Mouse (Mus musculus): ENCODE measurements around the gene Cdc42ep5. TPM values are rescaled to one million over a fixed set of nuclear protein-coding genes. Genes with fewer than 3 reads are reported as not detected.

The Cdc42ep5 gene
- polyA plus RNA-seq, 1 experiment from 2014 or later, result 3.0 TPM

GRCm38 (mm10) chr7:4124315-4124759 lies 40.3 kb downstream of the Cdc42ep5 start:
- Histone ChIP-seq H3K36me3 (ENCODE audit: control insufficient read depth, insufficient read depth, low read length) (0 out of 2 replicates have a peak, but pooled peaks cover 3% of the 10 kb centered on the region), H3K4me2 (ENCODE audit: low read depth, low read length) (peak overlapping the region; percentile 44), H3K27ac (ENCODE audit: low read depth, low read length) (peak overlapping the region; percentile 79), H3K27me3 (ENCODE audit: control insufficient read depth, insufficient read depth, low read length) (no peaks in the 10 kb centered on the region), H3K9ac (replicated peaks; ENCODE audit: low read depth, low read length) (no peak overlapping the region), H3K4me3 (ENCODE audit: low read depth, low read length) (peak overlapping the region; percentile 17; the same call in 1 of the 2 replicates), H3K9me3 (ENCODE audit: control insufficient read depth, low read length) (no peaks in the 10 kb centered on the region), H3K4me1 (ENCODE audit: control insufficient read depth, insufficient read depth, low read length) (peaks cover 7% of the 10 kb centered on the region; the same call in 1 of the 2 replicates)
- ATAC-seq (ENCODE audit: low read depth), result peak; percentile 86
- WGBS, result under 1% methylated on average over 10 of the region's 10 CpGs

GRCm38 (mm10) chr7:4123732-4124131 lies 40.9 kb downstream of the Cdc42ep5 start:
- no peak overlapping the region for H3K4me3 ChIP-seq (ENCODE audit: low read depth, low read length)
- peak; percentile 73 for ATAC-seq (ENCODE audit: low read depth)
- peak overlapping the region; percentile 79 for H3K27ac ChIP-seq (ENCODE audit: low read depth, low read length)
- H3K27me3 ChIP-seq (ENCODE audit: control insufficient read depth, insufficient read depth, low read length), result no peaks in the 10 kb centered on the region
- peaks cover 7% of the 10 kb centered on the region; the same call in 1 of the 2 replicates for H3K4me1 ChIP-seq (ENCODE audit: control insufficient read depth, insufficient read depth, low read length)
- no peak overlapping the region for H3K9ac ChIP-seq (replicated peaks; ENCODE audit: low read depth, low read length)
- 13% methylated on average over 1 of the region's 1 CpGs for WGBS
- peak overlapping the region; percentile 44; the same call in 1 of the 2 replicates for H3K4me2 ChIP-seq (ENCODE audit: low read depth, low read length)
- H3K36me3 ChIP-seq (ENCODE audit: control insufficient read depth, insufficient read depth, low read length), result 0 out of 2 replicates have a peak, but pooled peaks cover under 1% of the 10 kb centered on the region
- no peaks in the 10 kb centered on the region for H3K9me3 ChIP-seq (ENCODE audit: control insufficient read depth, low read length)

- H3K4me2 ChIP-seq (ENCODE audit: low read depth, low read length), result peak overlapping the region; percentile 63
- peak overlapping the region; percentile 79 for H3K27ac ChIP-seq (ENCODE audit: low read depth, low read length)
- 77% methylated on average over 10 of the region's 10 CpGs for WGBS
- H3K9me3 ChIP-seq (ENCODE audit: control insufficient read depth, low read length), result no peaks in the 10 kb centered on the region
- H3K9ac ChIP-seq (replicated peaks; ENCODE audit: low read depth, low read length), result peak overlapping the region; percentile 1; the same call in 1 of the 2 replicates
- no peak overlapping the region for H3K4me3 ChIP-seq (ENCODE audit: low read depth, low read length)
- no peaks in the 10 kb centered on the region for H3K36me3 ChIP-seq (ENCODE audit: control insufficient read depth, insufficient read depth, low read length)
- no peaks in the 10 kb centered on the region for H3K27me3 ChIP-seq (ENCODE audit: control insufficient read depth, insufficient read depth, low read length)
- H3K4me1 ChIP-seq (ENCODE audit: control insufficient read depth, insufficient read depth, low read length), result peaks cover 7% of the 10 kb centered on the region; the same call in 1 of the 2 replicates
- no peak for ATAC-seq (ENCODE audit: low read depth)
Measured at GRCm38 (mm10) chr7:4122783-4123182, 41.9 kb downstream of the Cdc42ep5 start.

- H3K9me3 ChIP-seq (ENCODE audit: control insufficient read depth, low read length), result no peaks in the 10 kb centered on the region
- H3K27me3 ChIP-seq (ENCODE audit: control insufficient read depth, insufficient read depth, low read length), result no peaks in the 10 kb centered on the region
- peak overlapping the region; percentile 12; the same call in 1 of the 2 replicates for H3K4me3 ChIP-seq (ENCODE audit: low read depth, low read length)
- peaks cover 7% of the 10 kb centered on the region; the same call in 1 of the 2 replicates for H3K4me1 ChIP-seq (ENCODE audit: control insufficient read depth, insufficient read depth, low read length)
- H3K4me2 ChIP-seq (ENCODE audit: low read depth, low read length), result peak overlapping the region; percentile 63
- no peaks in the 10 kb centered on the region for H3K36me3 ChIP-seq (ENCODE audit: control insufficient read depth, insufficient read depth, low read length)
- 36% methylated on average over 11 of the region's 11 CpGs for WGBS
- peak overlapping the region; percentile 79 for H3K27ac ChIP-seq (ENCODE audit: low read depth, low read length)
- ATAC-seq (ENCODE audit: low read depth), result no peak
- H3K9ac ChIP-seq (replicated peaks; ENCODE audit: low read depth, low read length), result peak overlapping the region; percentile 1; the same call in 1 of the 2 replicates
Measured at GRCm38 (mm10) chr7:4122076-4122768, 42.4 kb downstream of the Cdc42ep5 start.

GRCm38 (mm10) chr7:4119976-4120921 lies 44.4 kb downstream of the Cdc42ep5 start:
- no peaks in the 10 kb centered on the region for H3K36me3 ChIP-seq (ENCODE audit: control insufficient read depth, insufficient read depth, low read length)
- WGBS, result 7% methylated on average over 18 of the region's 19 CpGs
- no peak for ATAC-seq (ENCODE audit: low read depth)
- H3K4me2 ChIP-seq (ENCODE audit: low read depth, low read length), result peak overlapping the region; percentile 63
- no peaks in the 10 kb centered on the region for H3K9me3 ChIP-seq (ENCODE audit: control insufficient read depth, low read length)
- peak overlapping the region; percentile 79 for H3K27ac ChIP-seq (ENCODE audit: low read depth, low read length)
- H3K9ac ChIP-seq (replicated peaks; ENCODE audit: low read depth, low read length), result peak overlapping the region; percentile 85
- peak overlapping the region; percentile 59 for H3K4me3 ChIP-seq (ENCODE audit: low read depth, low read length)
- no peaks in the 10 kb centered on the region for H3K27me3 ChIP-seq (ENCODE audit: control insufficient read depth, insufficient read depth, low read length)
- peaks cover 5% of the 10 kb centered on the region; the same call in 1 of the 2 replicates for H3K4me1 ChIP-seq (ENCODE audit: control insufficient read depth, insufficient read depth, low read length)

- Histone ChIP-seq H3K36me3 (ENCODE audit: control insufficient read depth, insufficient read depth, low read length) (no peaks in the 10 kb centered on the region), H3K27me3 (ENCODE audit: control insufficient read depth, insufficient read depth, low read length) (no peaks in the 10 kb centered on the region), H3K27ac (ENCODE audit: low read depth, low read length) (peak within 1 kb of the TSS; percentile 79), H3K4me2 (ENCODE audit: low read depth, low read length) (peak within 1 kb of the TSS; percentile 63), H3K9me3 (ENCODE audit: control insufficient read depth, low read length) (no peaks in the 10 kb centered on the region), H3K4me3 (ENCODE audit: low read depth, low read length) (peak within 1 kb of the TSS; percentile 59), H3K9ac (replicated peaks; ENCODE audit: low read depth, low read length) (peak within 1 kb of the TSS; percentile 85), H3K4me1 (ENCODE audit: control insufficient read depth, insufficient read depth, low read length) (no peaks in the 10 kb centered on the region; the same call in 1 of the 2 replicates)
- WGBS, result under 1% methylated on average over 33 of the region's 37 CpGs
- ATAC-seq (ENCODE audit: low read depth), result 0 out of 2 replicates have a peak, but pooled peaks have one; percentile 22
Measured at GRCm38 (mm10) chr7:4119344-4119902, 45.2 kb downstream of the Cdc42ep5 start, which contains the start of gene Ttyh1. Gene Ttyh1, plus strand, starts transcription at chr7:4119408.

GRCm38 (mm10) chr7:4117050-4117814 lies 47.4 kb downstream of the Cdc42ep5 start:
- WGBS, result 51% methylated on average over 8 of the region's 8 CpGs
- Histone ChIP-seq H3K27me3 (ENCODE audit: control insufficient read depth, insufficient read depth, low read length) (no peaks in the 10 kb centered on the region), H3K4me1 (ENCODE audit: control insufficient read depth, insufficient read depth, low read length) (no peaks in the 10 kb centered on the region), H3K36me3 (ENCODE audit: control insufficient read depth, insufficient read depth, low read length) (no peaks in the 10 kb centered on the region), H3K9me3 (ENCODE audit: control insufficient read depth, low read length) (no peaks in the 10 kb centered on the region), H3K4me3 (ENCODE audit: low read depth, low read length) (no peak overlapping the region), H3K27ac (ENCODE audit: low read depth, low read length) (no peak overlapping the region), H3K9ac (replicated peaks; ENCODE audit: low read depth, low read length) (no peak overlapping the region), H3K4me2 (ENCODE audit: low read depth, low read length) (no peak overlapping the region)
- no peak for ATAC-seq (ENCODE audit: low read depth)

GRCm38 (mm10) chr7:4111766-4112165 lies 52.9 kb downstream of the Cdc42ep5 start:
- Histone ChIP-seq H3K9ac (replicated peaks; ENCODE audit: low read depth, low read length) (no peak overlapping the region), H3K4me2 (ENCODE audit: low read depth, low read length) (no peak overlapping the region), H3K27me3 (ENCODE audit: control insufficient read depth, insufficient read depth, low read length) (no peaks in the 10 kb centered on the region), H3K9me3 (ENCODE audit: control insufficient read depth, low read length) (no peaks in the 10 kb centered on the region), H3K36me3 (ENCODE audit: control insufficient read depth, insufficient read depth, low read length) (no peaks in the 10 kb centered on the region), H3K4me1 (ENCODE audit: control insufficient read depth, insufficient read depth, low read length) (no peaks in the 10 kb centered on the region), H3K4me3 (ENCODE audit: low read depth, low read length) (no peak overlapping the region), H3K27ac (ENCODE audit: low read depth, low read length) (no peak overlapping the region)
- no peak for ATAC-seq (ENCODE audit: low read depth)
- 48% methylated on average over 3 of the region's 3 CpGs for WGBS

Data from neural tube, embryonic 14.5 days (tissue).